Mouse (Mus musculus): ENCODE measurements around the gene Nagk. TPM values are rescaled to one million over a fixed set of nuclear protein-coding genes. Genes with fewer than 3 reads are reported as not detected.
A peak's percentile ranks its signal among the peaks of the same experiment; 100 is the strongest.
"Not testable (repeated sequence)": the region's sequence is repeated elsewhere in the genome, so short reads cannot be mapped to it uniquely, and the experiment has no call there.

The Nagk gene
- total RNA-seq, 2 experiments from 2014 or later: 47.6 to 51.0 TPM

DNA sequence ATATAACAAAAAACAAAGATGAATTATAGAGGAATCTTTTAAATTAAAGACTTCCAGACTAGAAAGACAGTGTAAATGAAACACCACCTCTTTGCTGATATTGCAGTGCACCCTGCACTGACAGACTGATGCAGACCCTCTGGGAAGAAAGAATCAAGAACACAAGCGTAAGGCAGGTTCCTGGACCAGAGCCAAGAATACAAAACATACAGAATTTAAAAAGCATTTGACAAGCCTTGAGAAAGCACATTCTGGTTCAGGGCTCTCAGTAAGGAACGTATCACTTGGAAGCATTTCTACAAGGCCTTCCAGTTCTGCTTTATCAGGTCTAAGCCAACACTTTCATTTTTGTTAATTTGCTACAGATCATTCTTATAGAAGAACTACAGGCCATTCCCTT is 27.1 kb downstream of the Nagk start:
- H3K4me3 ChIP-seq: no peak overlapping the region
- H3K27ac ChIP-seq: no peak overlapping the region
- no peak for TF ChIP-seq CTCF (conservative IDR thresholded peaks at IDR 0.05)
- no peak for DNase-seq (ENCODE audit: low spot score in 2 of 2)

DNA sequence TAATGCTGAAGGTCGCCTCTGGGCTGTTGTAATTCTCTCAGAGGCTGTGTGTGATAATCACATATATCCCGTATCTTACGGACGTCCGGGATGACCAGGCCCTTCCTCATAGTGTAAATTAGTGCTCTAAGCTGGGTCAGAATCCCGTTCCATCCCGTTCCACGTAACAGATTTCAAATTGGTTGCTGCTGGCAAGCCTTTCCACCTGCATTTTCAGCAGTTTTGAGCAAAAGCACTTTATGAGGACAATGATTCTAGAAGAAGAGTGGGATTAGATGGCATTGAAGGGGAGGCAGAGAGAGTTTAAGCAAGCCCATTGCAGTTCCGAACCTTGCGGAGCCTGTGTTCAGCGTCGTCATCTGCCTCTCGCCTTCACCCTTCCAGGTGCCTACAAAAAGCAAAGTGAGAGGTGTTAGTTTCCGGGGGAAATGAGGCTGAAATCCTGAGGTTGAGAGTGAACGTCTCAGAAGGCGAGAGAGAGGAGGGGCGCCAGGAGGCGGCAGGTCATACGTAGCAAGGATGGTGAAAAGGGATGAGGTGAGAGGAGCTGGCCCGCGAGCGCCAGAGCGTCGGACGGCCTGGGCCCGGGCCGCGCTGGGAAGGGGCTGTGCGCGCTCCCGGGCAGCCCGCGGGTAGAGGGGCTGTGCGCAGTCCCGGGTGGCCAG is 36.3 kb downstream of the Nagk start:
- no peak for TF ChIP-seq CTCF (conservative IDR thresholded peaks at IDR 0.05)
- H3K4me3 ChIP-seq: peak overlapping the region; percentile 75
- DNase-seq (ENCODE audit: low spot score in 2 of 2): no peak
- H3K27ac ChIP-seq: peak overlapping the region; percentile 90

DNA sequence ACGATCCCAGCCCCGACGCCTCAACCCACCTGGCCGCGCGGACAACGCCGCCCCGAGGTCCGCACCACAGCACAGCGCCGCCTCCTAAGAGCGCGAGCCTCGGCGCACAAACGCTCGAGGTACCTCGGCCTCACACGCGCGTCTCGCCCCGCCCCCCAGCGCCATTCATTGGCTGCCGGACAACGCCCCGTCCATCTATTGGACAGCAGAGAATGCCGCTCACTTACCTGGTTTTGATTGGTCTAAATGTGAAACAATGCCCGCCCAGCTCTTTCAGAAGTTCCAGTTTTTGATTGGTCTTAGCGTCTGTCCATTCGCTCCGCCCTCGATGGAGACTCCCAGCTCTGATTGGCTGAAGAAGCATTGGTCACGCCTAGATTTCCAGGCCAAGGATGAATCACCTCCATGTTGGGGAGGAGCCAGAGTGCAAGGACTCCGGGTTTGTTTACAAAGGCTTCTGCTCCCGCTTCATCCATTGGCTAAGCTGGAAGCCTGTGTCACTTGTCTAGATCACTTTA is 36.9 kb downstream of the Nagk start, which contains the start of gene Paip2b:
Gene Paip2b (minus strand): TSS at position 136 of the 518 bp plus-strand sequence.
- Histone ChIP-seq H3K27ac (peak within 1 kb of the TSS; percentile 90), H3K4me3 (peak within 1 kb of the TSS; percentile 75)
- peak; percentile 99 for DNase-seq (ENCODE audit: low spot score in 2 of 2)
- peak; percentile 20 for TF ChIP-seq CTCF (conservative IDR thresholded peaks at IDR 0.05)

DNA sequence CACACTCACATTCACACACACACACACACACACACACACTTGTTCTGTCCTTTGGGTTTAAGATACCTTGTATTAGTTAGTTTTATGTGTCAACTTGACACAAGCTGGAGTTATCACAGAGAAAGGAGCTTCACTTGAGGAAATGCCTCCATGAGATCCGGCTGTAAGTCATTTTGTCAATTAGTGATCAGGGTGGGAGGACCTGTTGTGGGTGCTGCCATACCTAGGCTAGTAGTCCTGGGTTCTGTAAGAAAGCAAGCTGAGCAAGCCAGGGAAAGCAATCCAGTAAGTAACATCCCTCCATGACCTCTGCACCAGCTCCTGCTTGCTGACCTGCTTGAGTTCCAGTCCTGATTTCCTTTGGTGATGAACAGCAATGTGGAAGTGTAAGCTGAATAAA is 37.6 kb downstream of the Nagk start:
- not testable (repeated sequence) for H3K27ac ChIP-seq; DNase-seq (ENCODE audit: low spot score in 2 of 2)
- H3K4me3 ChIP-seq: peak overlapping the region; percentile 57

DNA sequence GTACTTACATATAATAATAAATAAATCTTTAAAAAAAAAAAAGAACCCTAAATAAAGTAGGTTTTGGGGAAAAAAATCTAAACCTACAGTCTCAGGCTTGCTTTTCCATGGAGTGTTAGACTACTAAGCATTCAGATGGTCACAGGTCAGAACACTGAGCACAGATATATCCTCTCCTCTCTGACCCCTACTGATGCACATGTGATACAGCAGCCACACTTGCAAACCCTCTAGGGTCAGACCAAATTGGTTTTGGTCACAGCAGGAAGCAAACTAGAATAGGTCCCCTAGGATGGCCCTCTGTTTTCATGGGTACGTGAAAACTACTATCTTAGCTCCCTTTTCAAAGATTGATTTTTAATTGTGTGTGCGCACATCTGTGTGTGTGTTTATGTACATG is 42.0 kb downstream of the Nagk start:
- no peak overlapping the region for H3K4me3 ChIP-seq
- no peak for DNase-seq (ENCODE audit: low spot score in 2 of 2)
- H3K27ac ChIP-seq: no peak overlapping the region
- no peak for TF ChIP-seq CTCF (conservative IDR thresholded peaks at IDR 0.05)

DNA sequence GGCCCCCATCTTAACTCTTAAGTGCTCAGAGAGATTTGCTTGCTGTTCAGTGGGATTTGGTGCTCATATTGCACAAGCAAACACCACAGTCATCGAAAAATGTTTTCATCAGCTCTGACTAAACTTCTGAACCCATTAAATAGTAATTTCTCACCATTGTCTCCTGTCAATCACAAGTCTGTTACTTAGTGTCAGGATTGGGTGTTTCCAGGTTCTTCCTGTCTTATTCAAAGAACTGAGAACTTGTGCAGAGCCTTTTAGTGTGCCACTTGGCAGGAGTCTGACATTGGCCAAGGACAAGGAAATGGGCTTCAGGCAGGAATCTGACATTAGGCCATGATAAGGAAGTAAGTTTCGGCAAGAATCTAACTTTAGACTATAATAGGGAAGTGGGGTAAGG is 43.3 kb downstream of the Nagk start:
- DNase-seq (ENCODE audit: low spot score in 2 of 2): no peak
- Histone ChIP-seq H3K27ac (no peak overlapping the region), H3K4me3 (no peak overlapping the region)
- TF ChIP-seq CTCF (conservative IDR thresholded peaks at IDR 0.05): no peak

DNA sequence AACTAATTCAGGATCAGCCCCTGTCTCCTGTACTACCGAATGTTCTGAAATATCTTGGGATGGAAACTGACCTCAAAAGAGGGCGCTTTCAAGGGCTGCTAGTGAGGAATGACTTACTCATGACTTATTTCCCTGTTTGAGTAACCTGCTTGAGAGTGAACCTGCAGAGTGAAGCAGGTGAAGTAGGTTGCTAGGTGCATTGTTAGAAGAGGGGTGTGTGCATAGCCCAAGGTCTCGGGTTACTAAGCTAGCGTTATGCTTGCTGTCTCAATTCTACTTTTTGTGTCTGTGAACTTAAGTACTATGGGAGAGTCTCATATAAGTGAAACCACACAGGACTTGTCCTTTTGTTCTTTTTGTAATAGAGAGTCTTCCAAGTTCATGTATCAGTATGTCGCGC is 45.3 kb downstream of the Nagk start:
- Histone ChIP-seq H3K27ac (no peak overlapping the region), H3K4me3 (no peak overlapping the region)
- no peak for DNase-seq (ENCODE audit: low spot score in 2 of 2)
- TF ChIP-seq CTCF (conservative IDR thresholded peaks at IDR 0.05): no peak

DNA sequence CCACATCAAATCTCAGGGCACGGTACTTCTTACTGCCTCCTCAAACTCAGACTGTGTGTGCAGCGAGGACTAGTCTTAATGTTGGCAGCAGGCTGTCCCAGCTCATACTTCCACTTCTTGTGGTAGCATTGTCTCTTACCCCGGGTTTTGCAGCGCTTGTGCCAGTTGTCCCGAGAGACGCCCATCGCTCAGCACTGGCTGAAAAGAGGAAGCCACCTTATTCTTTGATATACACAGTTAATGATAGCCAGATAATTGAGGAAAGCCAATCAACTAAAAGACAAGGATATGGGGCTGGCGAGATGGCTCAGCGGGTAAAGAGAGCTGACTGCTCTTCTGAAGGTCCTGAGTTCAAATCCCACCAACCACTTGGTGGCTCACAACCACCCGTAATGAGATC is 50.1 kb downstream of the Nagk start:
- no peak overlapping the region for H3K27ac ChIP-seq
- TF ChIP-seq CTCF (conservative IDR thresholded peaks at IDR 0.05): no peak
- DNase-seq (ENCODE audit: low spot score in 2 of 2): no peak
- no peak overlapping the region for H3K4me3 ChIP-seq

DNA sequence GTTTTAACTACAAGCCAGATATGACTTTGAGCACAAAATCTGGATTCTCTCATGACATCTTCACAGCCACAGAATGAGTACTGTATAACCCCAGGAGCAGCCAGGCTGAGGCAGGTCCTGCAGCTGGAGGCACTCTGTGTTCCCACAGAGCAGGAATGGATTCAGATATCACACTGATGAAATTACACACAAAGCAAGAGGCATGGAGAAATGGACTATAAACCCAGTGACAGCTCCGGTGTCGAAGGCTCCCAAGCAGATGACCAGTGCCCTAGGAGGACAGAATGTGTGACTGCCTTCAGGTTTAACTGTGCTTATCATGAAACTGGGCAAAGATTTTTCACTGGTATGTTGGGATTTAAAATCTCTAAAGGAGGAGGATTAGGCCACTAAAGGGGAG is 51.4 kb downstream of the Nagk start:
- no peak for TF ChIP-seq CTCF (conservative IDR thresholded peaks at IDR 0.05)
- H3K4me3 ChIP-seq: no peak overlapping the region
- no peak overlapping the region for H3K27ac ChIP-seq
- DNase-seq (ENCODE audit: low spot score in 2 of 2): no peak

DNA sequence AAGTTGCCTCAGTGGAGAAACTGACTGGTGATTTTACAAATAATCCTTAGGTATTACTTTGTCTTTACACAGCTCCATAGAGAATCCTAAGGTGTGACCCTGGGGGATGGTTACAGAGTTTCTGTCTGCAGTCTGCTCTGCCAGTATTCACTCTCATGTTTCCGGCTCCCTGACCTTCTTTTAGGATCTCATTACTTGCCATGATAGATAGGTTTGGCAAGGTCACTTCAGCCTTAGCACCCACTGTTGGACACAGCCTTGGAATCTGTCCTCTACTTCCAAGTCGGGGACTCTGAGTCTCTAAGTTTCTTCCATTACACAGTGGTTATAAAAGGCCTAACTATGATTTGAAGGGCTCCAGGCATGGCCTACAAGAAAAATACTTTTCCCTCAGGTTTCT is 54.7 kb downstream of the Nagk start:
- Histone ChIP-seq H3K27ac (no peak overlapping the region), H3K4me3 (no peak overlapping the region)
- no peak for DNase-seq (ENCODE audit: low spot score in 2 of 2)
- no peak for TF ChIP-seq CTCF (conservative IDR thresholded peaks at IDR 0.05)

Other genes with a start within 250 kb of the Nagk start
- gene Stambp, start 222.3 kb upstream of the Nagk start, total RNA-seq (2021): 10 to 100 TPM; 33.0 to 35.5 TPM
- gene Clec4f, start 138.8 kb upstream of the Nagk start, total RNA-seq (2021): not detected
- not detected for gene Cd207, start 117.1 kb upstream of the Nagk start, total RNA-seq (2021)
- not detected for gene Vax2, start 83.7 kb upstream of the Nagk start, total RNA-seq (2021)
- under 1 TPM; 0.31 to 0.42 TPM for gene Atp6v1b1, start 52.0 kb upstream of the Nagk start, total RNA-seq (2021)
- gene Ankrd53, start 32.3 kb upstream of the Nagk start, total RNA-seq (2021): not detected
- 10 to 100 TPM; 51.8 to 55.3 TPM for gene Tex261, start 19.2 kb upstream of the Nagk start, total RNA-seq (2021)
- gene Paip2b, start 36.8 kb downstream of the Nagk start, total RNA-seq (2021): 10 to 100 TPM; 48.6 to 48.9 TPM
- gene Zfp638, start 72.1 kb downstream of the Nagk start, total RNA-seq (2021): 100 to 1,000 TPM; 127 to 136 TPM
- gene Dysf, start 213.6 kb downstream of the Nagk start, total RNA-seq (2021): 1 to 10 TPM; 1.6 to 3.6 TPM

Data from layer of hippocampus, adult 2 months (tissue).